Mouse (Mus musculus): ENCODE measurements around the gene Lrrc7.

DNA sequence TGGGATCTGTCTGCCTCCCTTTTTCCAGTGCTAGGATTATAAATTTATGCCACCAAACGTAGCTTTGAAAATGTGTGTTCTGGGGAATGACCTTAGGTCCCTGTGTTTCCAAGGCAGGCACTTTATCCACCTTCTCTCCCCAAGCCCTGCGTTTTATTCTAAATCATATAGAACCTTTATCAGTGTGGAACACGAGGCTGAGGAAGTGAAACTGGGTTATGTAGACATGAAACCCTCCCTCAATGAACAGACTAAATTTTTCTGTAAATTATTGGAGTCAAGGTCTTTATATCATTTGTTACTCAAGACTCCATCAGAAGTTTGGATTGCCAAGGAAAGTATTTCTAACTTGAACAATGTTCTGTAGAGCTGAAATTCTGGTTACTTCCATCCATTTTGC lies 439.1 kb downstream of the Lrrc7 start:
- TF ChIP-seq CTCF (conservative IDR thresholded peaks at IDR 0.05 in 1 of 2, IDR thresholded peaks at IDR 0.05 in 1 of 2; ENCODE audit: low read depth in 2 of 2, low read length in 2 of 2) (no peak), POLR2A (IDR thresholded peaks at IDR 0.05; ENCODE audit: low read depth, low read length) (no peak), ZKSCAN1 (IDR thresholded peaks at IDR 0.05; ENCODE audit: borderline replicate concordance, low read depth, low read length) (no peak), MAZ (IDR thresholded peaks at IDR 0.05; ENCODE audit: low read depth, low read length) (no peak), CHD1 (IDR thresholded peaks at IDR 0.05; ENCODE audit: low read depth, low read length) (no peak), KAT2A (IDR thresholded peaks at IDR 0.05; ENCODE audit: insufficient replicate concordance, low read length) (no peak)

Data from CH12.LX (cell line).